Mouse (Mus musculus) neural tube, postnatal 0 days (tissue): ENCODE results near the gene Glyat. TPM values are rescaled to one million over a fixed set of nuclear protein-coding genes. Genes with fewer than 3 reads are reported as not detected.

Source experiments
- polyA plus RNA-seq: library from polyadenylated mRNA; unstranded; fragments of >200 nt; fragmentation: Nextera tagmentation; extraction: Ambion mirVana; gene quantifications from 2 replicates; pipeline ENCODE4 v1.2.1, GENCODE M21; 2015

Gene Glyat
- 0.04 TPM in 1 of 2 replicates, not detected in the other for polyA plus RNA-seq

GRCm38 (mm10) chr19:12633176-12633575, at the start of gene Glyat:
Glyat (plus strand) TSS chr19:12633308.

GRCm38 (mm10) chr19:12599674-12600073, 33.4 kb upstream of the Glyat start, which contains the start of gene Gm4952:
Gm4952 (plus strand) TSS chr19:12599974.

GRCm38 (mm10) chr19:12670139-12670538, 37.0 kb downstream of the Glyat start, which contains the start of gene Olfr1442:
Olfr1442 (plus strand) TSS chr19:12670439.

GRCm38 (mm10) chr19:12677812-12678211, 44.7 kb downstream of the Glyat start, which contains the start of gene Olfr1443:
Olfr1443 (plus strand) TSS chr19:12678112.

GRCm38 (mm10) chr19:12695590-12695989, 62.5 kb downstream of the Glyat start, which contains the start of gene Keg1:
Keg1 (plus strand) TSS chr19:12695786.

Other genes with a start within 250 kb of the Glyat start
- gene Olfr1440, start 246.0 kb upstream of the Glyat start, polyA plus RNA-seq = not detected in 2 replicates
- gene Olfr1441, start 215.9 kb upstream of the Glyat start, polyA plus RNA-seq = not detected in 2 replicates
- 0.05 TPM in 1 of 2 replicates, not detected in the other for gene Pfpl, start 205.4 kb upstream of the Glyat start, polyA plus RNA-seq
- gene Mpeg1, start 172.5 kb upstream of the Glyat start, polyA plus RNA-seq = 1.1 and 1.4 TPM in 2 replicates
- 26.2 and 30.4 TPM in 2 replicates for gene Dtx4, start 131.9 kb upstream of the Glyat start, polyA plus RNA-seq
- 3.4 and 3.5 TPM in 2 replicates for gene Fam111a, start 87.6 kb upstream of the Glyat start, polyA plus RNA-seq
- 0.19 and 0.29 TPM in 2 replicates for gene Gm4952, start 33.3 kb upstream of the Glyat start, polyA plus RNA-seq
- gene Olfr1442, start 37.1 kb downstream of the Glyat start, polyA plus RNA-seq = not detected in 2 replicates
- not detected in 2 replicates for gene Olfr1443, start 44.8 kb downstream of the Glyat start, polyA plus RNA-seq
- gene Keg1, start 62.5 kb downstream of the Glyat start, polyA plus RNA-seq = not detected in 2 replicates
- 1.5 and 1.8 TPM in 2 replicates for gene Cntf, start 132.3 kb downstream of the Glyat start, polyA plus RNA-seq
- gene Zfp91, start 162.8 kb downstream of the Glyat start, polyA plus RNA-seq = 14.6 and 16.2 TPM in 2 replicates
- 1.3 and 1.8 TPM in 2 replicates for gene Lpxn, start 162.9 kb downstream of the Glyat start, polyA plus RNA-seq
- not detected in 2 replicates for gene Gm5244, start 213.4 kb downstream of the Glyat start, polyA plus RNA-seq
- gene Olfr1444, start 224.0 kb downstream of the Glyat start, polyA plus RNA-seq = not detected in 2 replicates